Mouse (Mus musculus) adrenal gland, postnatal 4 days (tissue): ENCODE data around the gene Ppme1. TPM values are rescaled to one million over a fixed set of nuclear protein-coding genes. Genes with fewer than 3 reads are reported as not detected.

Experiments used
- DNase-seq, 2 experiments: peaks; one replicate each; pipeline ENCODE4 v3.0.0; 2021 to 2022; ENCODE audit warnings: low spot score in 2 of 2, mixed read lengths in 2 of 2
- total RNA-seq, 2 experiments: library from RNA; stranded (reverse); gene quantifications; 2 replicates each; pipeline ENCODE4 v1.2.3; 2021

Gene Ppme1
- total RNA-seq, 2 experiments from 2014 or later: 46.5 to 48.8 TPM

- no peak for DNase-seq
Measured at GRCm38 (mm10) chr7:100281596-100281995, 90.5 kb downstream of the Ppme1 start.

GRCm38 (mm10) chr7:100279803-100280202 is 92.3 kb downstream of the Ppme1 start:
- DNase-seq: no peak

Other genes with a start within 250 kb of the Ppme1 start
- 1 to 10 TPM; 6.4 to 7.5 TPM for gene Lipt2, start 213.0 kb downstream of the Ppme1 start, total RNA-seq
- gene Kcne3, start 195.8 kb downstream of the Ppme1 start, total RNA-seq: 1 to 10 TPM in 1 of 2 experiments, under 1 TPM in 1; 0.79 to 2.2 TPM
- gene Pgm2l1, start 144.9 kb downstream of the Ppme1 start, total RNA-seq: 10 to 100 TPM in 1 of 2 experiments, 1 to 10 TPM in 1; 7.9 to 11.5 TPM
- gene P4ha3, start 86.8 kb downstream of the Ppme1 start, total RNA-seq: 1 to 10 TPM; 5.1 to 6.0 TPM
- gene C2cd3, start 74 bp downstream of the Ppme1 start, total RNA-seq: 10 to 100 TPM; 22.1 to 26.2 TPM
- gene Ucp3, start 100.7 kb upstream of the Ppme1 start, total RNA-seq: 1 to 10 TPM; 2.7 to 3.6 TPM
- gene Ucp2, start 121.0 kb upstream of the Ppme1 start, total RNA-seq: 100 to 1,000 TPM; 344 to 355 TPM
- under 1 TPM in 1 of 2 experiments, not detected in 1; 0.23 TPM for gene Dnajb13, start 142.7 kb upstream of the Ppme1 start, total RNA-seq
- 10 to 100 TPM in 1 of 2 experiments, 1 to 10 TPM in 1; 9.8 to 11.0 TPM for gene Coa4, start 164.8 kb upstream of the Ppme1 start, total RNA-seq
- gene Rab6a, start 235.1 kb upstream of the Ppme1 start, total RNA-seq: 10 to 100 TPM; 68.5 to 79.0 TPM
- gene Mrpl48, start 236.0 kb upstream of the Ppme1 start, total RNA-seq: 10 to 100 TPM; 64.5 to 67.5 TPM